Comparison of ENCODE assay signal across 8 mouse cellular contexts in the genomic region with DNA sequence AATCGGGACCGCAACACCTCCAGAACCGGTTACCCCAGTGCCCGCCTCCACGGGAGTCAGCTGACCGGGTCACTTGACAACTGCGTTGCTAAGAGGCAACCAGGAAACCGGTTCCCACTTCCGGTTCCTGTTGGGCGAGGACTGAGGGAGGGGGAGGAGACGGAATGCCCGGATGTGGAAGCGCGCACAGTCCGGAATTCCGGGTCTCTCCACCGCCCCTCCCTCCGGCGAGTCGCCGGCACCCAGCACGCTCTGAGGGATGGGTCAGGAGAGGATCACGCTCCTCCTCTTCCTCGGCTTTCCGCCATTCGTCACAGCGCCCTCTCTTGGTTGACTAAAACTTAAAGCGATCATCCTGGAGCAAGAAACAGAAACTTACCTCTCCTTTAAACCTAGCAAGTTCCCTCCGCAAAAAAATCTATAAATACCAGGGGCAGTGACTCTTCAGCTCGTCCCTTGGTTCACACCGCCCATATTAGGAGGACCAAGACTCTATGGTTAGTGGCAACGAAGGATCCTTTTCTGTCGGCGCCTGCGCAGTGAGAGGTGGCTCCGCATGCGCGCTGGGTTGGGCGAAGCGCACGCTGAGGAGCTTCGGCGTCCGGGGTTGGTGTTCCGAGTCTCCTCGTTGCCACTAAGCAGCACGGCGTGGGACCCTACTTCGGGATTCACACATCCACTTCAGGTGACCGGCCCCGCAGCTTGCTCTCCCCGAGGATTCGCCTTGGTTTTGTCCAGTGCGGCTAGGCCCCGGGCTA. TPM values are rescaled to one million over a fixed set of nuclear protein-coding genes. Genes with fewer than 3 reads are reported as not detected.
DNase-seq lines count a peak whose midpoint lies in the region; ATAC-seq lines count a peak whose summit lies in the region.

Gene Atp6v1d (minus strand): TSS at position 143 of the 758 bp plus-strand sequence.
Gene Eif2s1 (plus strand): TSS at position 324 of the 758 bp plus-strand sequence.

- H3K9me3 ChIP-seq in intestine, embryonic 14.5 days (ENCODE audit: control insufficient read depth, low read length) = no peaks in the 10 kb centered on the region

- H3K36me3 ChIP-seq in intestine, embryonic 14.5 days (ENCODE audit: control insufficient read depth, insufficient read depth, low read length) = no peaks in the 10 kb centered on the region

- under 1% methylated on average over 55 of the region's 55 CpGs for WGBS in intestine, embryonic 14.5 days

- ATAC-seq in intestine, embryonic 14.5 days (replicated peaks; ENCODE audit: low FRiP score, low TSS enrichment, low read depth) = peak; percentile 100

- peak within 1 kb of the TSS; percentile 92 for H3K9ac ChIP-seq in intestine, embryonic 14.5 days (ENCODE audit: low read length)

- peak; percentile 93 to 94 for DNase-seq in adrenal gland, adult 18-20 months (ENCODE audit: low spot score in 2 of 2)
- DNase-seq in embryo, embryonic 11 days = peak; percentile 99
- peak; percentile 99 for DNase-seq in gastrocnemius, postnatal 25 days
- DNase-seq in intestine, embryonic 14.5 days (ENCODE audit: low spot score) = peak; percentile 100
- DNase-seq in left cerebral cortex, postnatal 14 days (ENCODE audit: low spot score in 2 of 2) = peak; percentile 99
- peak; percentile 100 for DNase-seq in mesoderm, embryonic 11.5 days (ENCODE audit: low read depth, low spot score)
- peak; percentile 98 to 99 for DNase-seq in right cerebral cortex, postnatal 36 days (ENCODE audit: low spot score in 2 of 2)
- DNase-seq in yolk sac, embryonic 10.5 days (ENCODE audit: low spot score) = peak; percentile 99

- H3K27me3 ChIP-seq in intestine, embryonic 14.5 days (replicated peaks; ENCODE audit: control insufficient read depth, insufficient read depth, low read length) = no peaks in the 10 kb centered on the region

- H3K27ac ChIP-seq in intestine, embryonic 14.5 days (ENCODE audit: low read depth) = peak within 1 kb of the TSS; percentile 86

- intact Hi-C loops in left cerebral cortex, postnatal 14 days (cut with DNase I) = no loop called here

- peaks cover 13% of the 10 kb centered on the region for H3K4me1 ChIP-seq in intestine, embryonic 14.5 days (replicated peaks; ENCODE audit: control insufficient read depth, insufficient read depth, low read length)

- H3K4me3 ChIP-seq in intestine, embryonic 14.5 days (ENCODE audit: low read depth, low read length) = peak within 1 kb of the TSS; percentile 77

- peak within 1 kb of the TSS; percentile 92 for H3K4me2 ChIP-seq in intestine, embryonic 14.5 days (ENCODE audit: low read length)

RNA-seq across cellular contexts. Expression of gene Atp6v1d, which starts in this region (rescaled TPM):
- total RNA-seq in adrenal gland, adult 18-20 months (2021) = 10 to 100 TPM; 74.6 to 75.0 TPM
- 10 to 100 TPM; 57.4 to 60.8 TPM for total RNA-seq in gastrocnemius, postnatal 25 days (2021)
- polyA plus RNA-seq in intestine, embryonic 14.5 days (2014; fragmentation: Nextera tagmentation; extraction: Ambion mirVana) = 52.8 and 65.6 TPM in 2 replicates
- total RNA-seq in left cerebral cortex, postnatal 14 days (2021) = 100 to 1,000 TPM; 251 to 257 TPM

RNA-seq across cellular contexts. Expression of gene Eif2s1, which starts in this region (rescaled TPM):
- 10 to 100 TPM; 81.9 to 83.3 TPM for total RNA-seq in adrenal gland, adult 18-20 months (2021)
- 10 to 100 TPM; 39.9 to 40.3 TPM for total RNA-seq in gastrocnemius, postnatal 25 days (2021)
- 220 and 223 TPM in 2 replicates for polyA plus RNA-seq in intestine, embryonic 14.5 days (2014; fragmentation: Nextera tagmentation; extraction: Ambion mirVana)
- total RNA-seq in left cerebral cortex, postnatal 14 days (2021) = 10 to 100 TPM; 55.4 to 62.5 TPM

Comparison
In these comparisons a context has a peak if more than half of its experiments do, and no peak if none do; other contexts are left out.
1. Peak in every context shown above with its lines: DNase-seq, ATAC-seq, H3K4me3 ChIP-seq and H3K27ac ChIP-seq.